Mouse (Mus musculus): ENCODE measurements around the gene Cfap20.

Cfap20 gene

GRCm38 (mm10) chr8:95434686-95435439 lies at the start of gene Cfap20:
Gene Cfap20 (minus strand): TSS chr8:95434869.
- in situ Hi-C loops (cut with MboI, MseI), result loop anchor here (5.0 kb wide), 1 partner anchor 103 kb away; the partner anchor contains the start of genes Usb1 and Zfp319

GRCm38 (mm10) chr8:95470008-95470407 lies 35.3 kb upstream of the Cfap20 start:
- in situ Hi-C loops (cut with MboI, MseI), result no loop called here

GRCm38 (mm10) chr8:95468995-95469394 lies 34.3 kb upstream of the Cfap20 start:
- in situ Hi-C loops (cut with MboI, MseI), result no loop called here

- in situ Hi-C loops (cut with MboI, MseI), result no loop called here
Measured at GRCm38 (mm10) chr8:95466543-95466942, 31.9 kb upstream of the Cfap20 start.

- in situ Hi-C loops (cut with MboI, MseI), result loop anchor here (10.0 kb wide), 1 partner anchor 282 kb away; no protein-coding TSS in a partner anchor
Measured at GRCm38 (mm10) chr8:95452518-95452917, 17.8 kb upstream of the Cfap20 start.

- in situ Hi-C loops (cut with MboI, MseI), result loop anchor here (10.0 kb wide), 1 partner anchor 285 kb away; no protein-coding TSS in a partner anchor
Measured at GRCm38 (mm10) chr8:95450271-95450670, 15.6 kb upstream of the Cfap20 start.

- in situ Hi-C loops (cut with MboI, MseI), result no loop called here
Measured at GRCm38 (mm10) chr8:95447661-95448060, 13.0 kb upstream of the Cfap20 start.

- in situ Hi-C loops (cut with MboI, MseI), result no loop called here
Measured at GRCm38 (mm10) chr8:95445042-95445441, 10.4 kb upstream of the Cfap20 start.

GRCm38 (mm10) chr8:95441491-95442039 lies 6.9 kb upstream of the Cfap20 start:
- in situ Hi-C loops (cut with MboI, MseI), result no loop called here

- in situ Hi-C loops (cut with MboI, MseI), result no loop called here
Measured at GRCm38 (mm10) chr8:95440168-95440709, 5.6 kb upstream of the Cfap20 start.

GRCm38 (mm10) chr8:95439421-95439820 lies 4.8 kb upstream of the Cfap20 start:
- in situ Hi-C loops (cut with MboI, MseI), result no loop called here

GRCm38 (mm10) chr8:95437341-95437992 lies 2.8 kb upstream of the Cfap20 start:
- in situ Hi-C loops (cut with MboI, MseI), result no loop called here

- in situ Hi-C loops (cut with MboI, MseI), result no loop called here
Measured at GRCm38 (mm10) chr8:95435930-95436329, 1.3 kb upstream of the Cfap20 start.

GRCm38 (mm10) chr8:95435471-95435870 lies 802 bp upstream of the Cfap20 start:
- in situ Hi-C loops (cut with MboI, MseI), result no loop called here

GRCm38 (mm10) chr8:95434233-95434632 lies 436 bp downstream of the Cfap20 start:
- in situ Hi-C loops (cut with MboI, MseI), result loop anchor here (5.0 kb wide), 1 partner anchor 102 kb away; the partner anchor contains the start of genes Usb1 and Zfp319

- in situ Hi-C loops (cut with MboI, MseI), result loop anchor here (5.0 kb wide), 1 partner anchor 101 kb away; the partner anchor contains the start of genes Usb1 and Zfp319
Measured at GRCm38 (mm10) chr8:95433124-95433523, 1.5 kb downstream of the Cfap20 start.

- in situ Hi-C loops (cut with MboI, MseI), result loop anchor here (5.0 kb wide), 1 partner anchor 100 kb away; the partner anchor contains the start of genes Usb1 and Zfp319
Measured at GRCm38 (mm10) chr8:95432471-95432870, 2.2 kb downstream of the Cfap20 start.

- in situ Hi-C loops (cut with MboI, MseI), result loop anchor here (5.0 kb wide), 1 partner anchor 98 kb away; the partner anchor contains the start of genes Usb1 and Zfp319
Measured at GRCm38 (mm10) chr8:95429945-95430344, 4.7 kb downstream of the Cfap20 start.

- in situ Hi-C loops (cut with MboI, MseI), result no loop called here
Measured at GRCm38 (mm10) chr8:95427594-95428535, 6.8 kb downstream of the Cfap20 start.

- in situ Hi-C loops (cut with MboI, MseI), result no loop called here
Measured at GRCm38 (mm10) chr8:95426781-95427281, 7.8 kb downstream of the Cfap20 start.

GRCm38 (mm10) chr8:95424682-95425081 lies 10.0 kb downstream of the Cfap20 start:
- in situ Hi-C loops (cut with MboI, MseI), result no loop called here
